Mouse (Mus musculus): ENCODE measurements around the gene Aipl1. TPM values are rescaled to one million over a fixed set of nuclear protein-coding genes. Genes with fewer than 3 reads are reported as not detected.

Aipl1 gene
- polyA plus RNA-seq, 1 experiment = 0.19 TPM

DNA sequence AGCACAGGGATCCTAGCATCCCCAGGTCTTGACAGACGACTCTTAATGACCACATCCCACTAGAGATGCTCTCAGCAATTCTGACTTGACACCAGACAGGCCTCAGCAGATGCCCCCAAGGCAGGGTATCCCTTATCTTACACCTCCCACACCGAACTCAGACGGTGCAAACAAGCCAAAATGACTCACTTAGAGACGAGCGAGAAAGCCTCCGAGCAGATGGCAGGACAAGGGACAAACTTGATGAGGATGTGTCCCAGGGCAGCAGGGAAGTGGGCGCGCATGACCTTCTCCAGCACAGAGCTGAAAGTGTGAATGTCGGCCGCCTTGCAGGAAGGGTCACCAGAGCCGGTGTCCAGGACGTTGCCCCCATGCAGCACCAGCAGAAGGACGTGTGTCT is 36.9 kb upstream of the Aipl1 start:
- WGBS = 87% methylated on average over 13 of the region's 13 CpGs
- TF ChIP-seq POLR2A (IDR thresholded peaks at IDR 0.05; ENCODE audit: low read depth, low read length) (no peak), CTCF (IDR thresholded peaks at IDR 0.05; ENCODE audit: extremely low read depth, insufficient read depth, insufficient read length, insufficient replicate concordance) (no peak)
- no peak for DNase-seq (ENCODE audit: low read depth in 1 of 2, low spot score in 2 of 2)
- no peaks in the 10 kb centered on the region for H3K27me3 ChIP-seq (ENCODE audit: control insufficient read depth, insufficient read depth, low read length)
- no peaks in the 10 kb centered on the region for H3K4me1 ChIP-seq (ENCODE audit: control insufficient read depth, insufficient read depth, insufficient read length)
- H3K4me3 ChIP-seq (ENCODE audit: extremely low read depth, insufficient read depth, insufficient read length) = no peak overlapping the region
- H3K36me3 ChIP-seq (ENCODE audit: control insufficient read depth, insufficient read depth, low read length) = no peaks in the 10 kb centered on the region
- H3K27ac ChIP-seq (ENCODE audit: insufficient read depth, low read length) = no peak overlapping the region

DNA sequence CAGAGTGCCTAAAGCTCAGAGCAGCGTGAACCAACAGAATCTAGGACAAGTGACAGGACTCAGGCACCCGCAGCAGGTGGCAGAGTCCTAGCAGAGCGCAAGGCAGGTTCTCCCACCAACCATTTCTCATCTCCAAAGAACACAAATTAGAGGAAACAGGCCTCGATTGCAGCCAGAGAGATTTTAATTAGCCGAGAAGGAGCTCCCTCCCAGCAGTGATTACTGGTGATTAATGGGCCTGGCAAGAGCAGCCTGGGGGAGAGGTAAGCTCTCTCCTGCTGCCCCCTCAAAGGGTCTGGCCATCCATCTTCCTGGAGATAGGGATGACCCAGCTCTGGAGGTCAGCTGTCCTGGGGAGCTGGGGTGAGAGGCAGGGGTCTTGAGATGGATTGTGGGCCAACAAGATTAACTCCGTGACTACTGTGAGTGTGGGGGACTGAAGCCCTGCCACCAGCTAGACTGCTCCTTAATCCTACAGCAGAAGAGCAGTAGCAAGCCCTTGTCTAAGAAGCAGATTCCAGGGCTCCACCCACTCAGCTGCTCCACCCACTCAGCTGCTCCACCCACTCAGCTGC is 35.1 kb upstream of the Aipl1 start:
- Histone ChIP-seq H3K27me3 (ENCODE audit: control insufficient read depth, insufficient read depth, low read length) (no peaks in the 10 kb centered on the region), H3K36me3 (ENCODE audit: control insufficient read depth, insufficient read depth, low read length) (no peaks in the 10 kb centered on the region), H3K4me1 (ENCODE audit: control insufficient read depth, insufficient read depth, insufficient read length) (no peaks in the 10 kb centered on the region), H3K27ac (ENCODE audit: insufficient read depth, low read length) (no peak overlapping the region), H3K4me3 (ENCODE audit: extremely low read depth, insufficient read depth, insufficient read length) (no peak overlapping the region)
- TF ChIP-seq CTCF (IDR thresholded peaks at IDR 0.05; ENCODE audit: extremely low read depth, insufficient read depth, insufficient read length, insufficient replicate concordance) = no peak
- TF ChIP-seq POLR2A (IDR thresholded peaks at IDR 0.05; ENCODE audit: low read depth, low read length) = no peak
- DNase-seq (ENCODE audit: low read depth in 1 of 2, low spot score in 2 of 2) = no peak
- 66% methylated on average over 6 of the region's 6 CpGs for WGBS

DNA sequence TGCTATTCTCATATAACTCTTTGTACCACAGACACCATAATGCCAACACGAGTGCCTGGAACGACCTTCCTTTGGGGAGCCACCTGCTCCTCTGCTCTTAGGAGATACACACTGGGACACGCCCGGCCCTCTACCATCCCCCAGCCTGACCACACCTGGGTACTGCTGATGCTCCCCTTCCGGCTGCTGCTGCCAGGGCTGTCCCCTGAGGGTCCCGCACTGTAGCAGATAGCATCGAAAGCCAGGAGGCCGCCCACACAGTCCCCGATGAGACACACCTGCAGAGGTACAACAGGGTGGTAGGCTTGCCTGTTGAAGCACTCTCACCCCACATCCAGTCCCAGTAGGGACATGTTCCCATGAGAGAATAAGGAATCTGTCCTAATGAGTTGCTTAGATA is 33.4 kb upstream of the Aipl1 start:
- WGBS = 77% methylated on average over 9 of the region's 9 CpGs
- DNase-seq (ENCODE audit: low read depth in 1 of 2, low spot score in 2 of 2) = no peak
- Histone ChIP-seq H3K4me3 (ENCODE audit: extremely low read depth, insufficient read depth, insufficient read length) (no peak overlapping the region), H3K36me3 (ENCODE audit: control insufficient read depth, insufficient read depth, low read length) (no peaks in the 10 kb centered on the region), H3K27ac (ENCODE audit: insufficient read depth, low read length) (no peak overlapping the region), H3K27me3 (ENCODE audit: control insufficient read depth, insufficient read depth, low read length) (no peaks in the 10 kb centered on the region), H3K4me1 (ENCODE audit: control insufficient read depth, insufficient read depth, insufficient read length) (no peaks in the 10 kb centered on the region)
- TF ChIP-seq POLR2A (IDR thresholded peaks at IDR 0.05; ENCODE audit: low read depth, low read length) = no peak

GRCm38 (mm10) chr11:72068026-72068425 is 30.7 kb upstream of the Aipl1 start:
- H3K27ac ChIP-seq (ENCODE audit: insufficient read depth, low read length) = no peak overlapping the region
- H3K4me3 ChIP-seq (ENCODE audit: extremely low read depth, insufficient read depth, insufficient read length) = no peak overlapping the region
- 86% methylated on average over 7 of the region's 7 CpGs for whole genome bisulfite sequencing
- no peaks in the 10 kb centered on the region for H3K27me3 ChIP-seq (ENCODE audit: control insufficient read depth, insufficient read depth, low read length)
- H3K4me1 ChIP-seq (ENCODE audit: control insufficient read depth, insufficient read depth, insufficient read length) = no peaks in the 10 kb centered on the region
- no peaks in the 10 kb centered on the region for H3K36me3 ChIP-seq (ENCODE audit: control insufficient read depth, insufficient read depth, low read length)
- TF ChIP-seq CTCF (IDR thresholded peaks at IDR 0.05; ENCODE audit: extremely low read depth, insufficient read depth, insufficient read length, insufficient replicate concordance) = no peak
- TF ChIP-seq POLR2A (IDR thresholded peaks at IDR 0.05; ENCODE audit: low read depth, low read length) = no peak
- DNase-seq (ENCODE audit: low read depth in 1 of 2, low spot score in 2 of 2) = no peak

DNA sequence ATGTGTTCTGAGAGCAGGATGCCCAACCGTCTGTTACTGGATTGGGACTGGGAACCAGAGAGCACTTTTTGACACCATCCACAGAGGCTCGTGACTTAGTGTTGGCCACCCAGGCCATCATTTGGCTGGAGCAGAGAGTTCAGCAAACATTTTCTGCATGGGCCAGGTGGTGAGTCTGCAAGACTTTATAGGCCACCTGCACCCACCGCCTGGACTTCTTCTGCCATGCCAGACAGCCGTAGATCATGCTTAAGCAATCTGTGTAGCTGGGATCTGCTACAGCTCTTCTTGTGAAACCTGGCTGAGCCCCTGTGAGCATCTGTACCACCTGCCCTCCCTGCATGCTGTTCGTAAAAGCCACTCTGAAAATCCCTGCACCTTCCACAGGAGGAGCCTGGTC is 30.0 kb upstream of the Aipl1 start:
- no peaks in the 10 kb centered on the region for H3K4me1 ChIP-seq (ENCODE audit: control insufficient read depth, insufficient read depth, insufficient read length)
- H3K27me3 ChIP-seq (ENCODE audit: control insufficient read depth, insufficient read depth, low read length) = no peaks in the 10 kb centered on the region
- no peak overlapping the region for H3K27ac ChIP-seq (ENCODE audit: insufficient read depth, low read length)
- 83% methylated on average over 5 of the region's 5 CpGs for WGBS
- no peak overlapping the region for H3K4me3 ChIP-seq (ENCODE audit: extremely low read depth, insufficient read depth, insufficient read length)
- TF ChIP-seq POLR2A (IDR thresholded peaks at IDR 0.05; ENCODE audit: low read depth, low read length) = no peak
- no peak for TF ChIP-seq CTCF (IDR thresholded peaks at IDR 0.05; ENCODE audit: extremely low read depth, insufficient read depth, insufficient read length, insufficient replicate concordance)
- DNase-seq (ENCODE audit: low read depth in 1 of 2, low spot score in 2 of 2) = no peak
- H3K36me3 ChIP-seq (ENCODE audit: control insufficient read depth, insufficient read depth, low read length) = no peaks in the 10 kb centered on the region

GRCm38 (mm10) chr11:72066330-72066729 is 29.0 kb upstream of the Aipl1 start:
- H3K27me3 ChIP-seq (ENCODE audit: control insufficient read depth, insufficient read depth, low read length) = no peaks in the 10 kb centered on the region
- H3K4me1 ChIP-seq (ENCODE audit: control insufficient read depth, insufficient read depth, insufficient read length) = no peaks in the 10 kb centered on the region
- no peak overlapping the region for H3K27ac ChIP-seq (ENCODE audit: insufficient read depth, low read length)
- no peak overlapping the region for H3K4me3 ChIP-seq (ENCODE audit: extremely low read depth, insufficient read depth, insufficient read length)
- 38% methylated on average over 6 of the region's 6 CpGs for WGBS
- TF ChIP-seq POLR2A (IDR thresholded peaks at IDR 0.05; ENCODE audit: low read depth, low read length) (no peak), CTCF (IDR thresholded peaks at IDR 0.05; ENCODE audit: extremely low read depth, insufficient read depth, insufficient read length, insufficient replicate concordance) (peak; percentile 41; the same call in 1 of the 2 replicates)
- no peaks in the 10 kb centered on the region for H3K36me3 ChIP-seq (ENCODE audit: control insufficient read depth, insufficient read depth, low read length)
- DNase-seq (ENCODE audit: low read depth in 1 of 2, low spot score in 2 of 2) = peak in 1 of 2 experiments; percentile 16

DNA sequence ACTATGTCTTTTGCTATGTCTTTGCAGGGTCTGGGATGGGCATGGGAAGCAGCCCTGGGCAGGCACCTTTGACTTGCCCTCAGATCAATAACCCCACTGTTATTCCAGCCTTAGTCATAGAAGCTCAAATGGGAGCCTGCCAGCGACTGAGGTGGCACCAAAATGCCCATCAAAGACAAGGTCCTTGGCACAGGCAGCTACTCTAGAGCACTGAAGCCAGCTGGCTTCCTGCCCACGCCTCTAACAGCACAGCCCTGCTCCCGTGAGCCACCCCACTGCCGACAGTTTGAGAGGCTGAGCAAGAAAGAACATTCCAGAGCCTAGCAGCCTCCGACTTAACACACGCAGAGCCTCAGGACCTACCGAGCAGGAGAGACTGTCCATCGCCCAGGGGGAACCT is 27.8 kb upstream of the Aipl1 start:
- H3K4me1 ChIP-seq (ENCODE audit: control insufficient read depth, insufficient read depth, insufficient read length) = no peaks in the 10 kb centered on the region

More for the DNA sequence above, 27.8 kb upstream of the Aipl1 start:
- H3K27me3 ChIP-seq (ENCODE audit: control insufficient read depth, insufficient read depth, low read length) = no peaks in the 10 kb centered on the region
- no peak overlapping the region for H3K27ac ChIP-seq (ENCODE audit: insufficient read depth, low read length)
- 68% methylated on average over 8 of the region's 8 CpGs for WGBS
- no peak for TF ChIP-seq POLR2A (IDR thresholded peaks at IDR 0.05; ENCODE audit: low read depth, low read length)
- TF ChIP-seq CTCF (IDR thresholded peaks at IDR 0.05; ENCODE audit: extremely low read depth, insufficient read depth, insufficient read length, insufficient replicate concordance) = no peak
- DNase-seq (ENCODE audit: low read depth in 1 of 2, low spot score in 2 of 2) = no peak
- H3K4me3 ChIP-seq (ENCODE audit: extremely low read depth, insufficient read depth, insufficient read length) = no peak overlapping the region
- H3K36me3 ChIP-seq (ENCODE audit: control insufficient read depth, insufficient read depth, low read length) = no peaks in the 10 kb centered on the region
